Mouse (Mus musculus) testis, adult 2 months (tissue): Measurements from ENCODE around the gene Lrrc71.

Source experiments
- CTCF ChIP-seq: fragments of 200-500 bp; IDR thresholded peaks from 2 replicates; pipeline ENCODE4 v1.5.1; 2012; ENCODE audit warnings: low read depth, mild to moderate bottlenecking, inconsistent platforms, low read length, moderate library complexity; ENCODE audit not compliant: control insufficient read depth, insufficient read depth, insufficient replicate concordance
- POLR2A ChIP-seq: fragments of 200-500 bp; IDR thresholded peaks from 2 replicates; pipeline ENCODE4 v1.6.1; 2012; ENCODE audit warnings: low read depth, mild to moderate bottlenecking, inconsistent platforms, low read length, moderate library complexity; ENCODE audit not compliant: control insufficient read depth

GRCm38 (mm10) chr3:87761408-87762375, 13.3 kb upstream of the Lrrc71 start:
- no peak for TF ChIP-seq CTCF
- TF ChIP-seq POLR2A, result no peak
